Mouse (Mus musculus): ENCODE data around the gene Grasp.

The Grasp gene

DNA sequence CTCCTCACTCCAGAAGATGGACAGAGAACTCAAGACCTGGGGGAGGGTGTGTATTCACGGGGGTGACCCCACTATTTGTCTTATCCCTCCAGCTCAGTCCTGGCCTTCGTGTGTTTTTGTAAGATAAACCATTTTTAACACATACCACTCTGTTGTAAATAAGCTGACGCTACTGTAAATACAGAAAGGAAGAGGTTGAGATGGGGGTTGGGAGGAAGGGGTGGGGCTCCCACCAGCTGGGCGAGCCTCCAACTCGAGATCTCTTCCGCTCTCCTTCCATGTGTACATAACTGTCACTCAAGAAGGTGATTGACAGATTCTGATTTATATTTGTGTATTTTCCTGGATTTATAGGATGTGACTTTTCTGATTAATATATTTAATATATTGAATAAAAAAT lies 50.4 kb downstream of the Grasp start:
- peak; percentile 63 for DNase-seq (ENCODE audit: low read depth)

DNA sequence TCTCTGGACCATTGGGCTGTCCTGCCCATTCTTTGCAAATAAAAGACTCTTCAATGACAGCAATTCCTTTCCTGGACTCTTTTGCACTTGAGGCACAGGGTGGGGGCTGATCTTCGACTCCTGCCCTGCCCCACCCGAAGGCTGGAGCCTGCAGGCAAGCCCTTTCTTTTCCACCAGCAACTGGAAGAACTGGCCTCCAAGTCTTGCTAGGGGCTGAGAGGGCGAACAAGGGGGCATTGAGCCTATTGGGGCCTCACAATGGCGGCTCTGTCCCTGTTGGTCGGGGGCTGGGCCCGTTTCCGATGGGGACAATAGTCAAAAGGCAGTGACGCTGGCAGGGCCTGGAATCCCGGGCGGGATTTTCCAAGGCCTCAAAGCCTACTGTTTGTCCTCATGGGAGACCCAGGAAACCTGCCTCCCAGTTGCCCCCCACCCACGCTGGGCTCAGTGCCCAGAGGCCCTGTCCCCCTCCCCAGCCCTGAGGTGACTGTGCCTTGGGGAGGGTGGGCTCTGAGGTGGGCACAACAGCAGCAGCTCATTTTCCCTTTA lies 53.4 kb downstream of the Grasp start:
- DNase-seq (ENCODE audit: low read depth): no peak

- DNase-seq (ENCODE audit: low read depth): no peak
Observed at GRCm38 (mm10) chr15:101278589-101278988, 54.6 kb downstream of the Grasp start.

DNA sequence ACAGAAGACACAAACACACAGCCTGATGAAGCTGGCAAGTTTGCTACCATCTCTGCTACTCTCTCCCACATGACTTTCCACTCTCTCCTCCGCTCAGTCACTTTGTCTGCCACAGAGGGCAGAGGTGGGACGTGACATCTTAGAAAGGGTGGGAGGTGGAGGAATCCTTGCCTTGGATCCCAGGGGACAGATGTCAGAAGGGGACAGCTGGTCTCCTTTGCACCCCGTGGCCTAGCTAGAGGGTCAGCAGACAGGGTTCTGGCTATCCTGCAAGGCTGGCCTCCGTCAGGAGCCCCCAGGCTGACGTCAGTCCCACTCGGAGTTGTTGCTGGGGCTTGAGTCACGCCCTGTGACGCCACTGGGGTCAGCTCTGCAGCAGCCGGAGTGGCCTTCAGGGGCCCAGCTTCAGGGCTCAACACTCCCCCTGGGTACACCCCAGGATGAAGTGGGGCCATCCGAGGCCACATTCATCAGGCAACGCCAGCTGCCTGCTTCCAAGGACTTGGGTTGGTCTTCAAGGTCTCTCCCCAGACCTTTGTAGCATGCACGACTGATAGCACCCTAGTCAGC lies 55.5 kb downstream of the Grasp start:
- no peak for DNase-seq (ENCODE audit: low read depth)
